ENCODE assay signal across 18 mouse cellular contexts in genomic region chr16:21235135-21235534, GRCm38 (mm10). TPM values are rescaled to one million over a fixed set of nuclear protein-coding genes. Genes with fewer than 3 reads are reported as not detected.
DNase-seq lines count a peak whose midpoint lies in the region; ATAC-seq and TF ChIP-seq lines count a peak whose summit lies in the region.
"Had no signal": no experiment of that assay in that cellular context is flagged by ENCODE, and none has a peak within 500 bp of the region (broad histone marks: within the 10 kb centered on the region; RNA-seq: fewer than 3 reads in every experiment).

No protein-coding gene starts in this region.

- no peak overlapping the region for H3K4me3 ChIP-seq in kidney, adult 2 months (ENCODE audit: insufficient read depth, low read depth, low read length)
- H3K4me3 ChIP-seq in lung, adult 2 months (replicated peaks; ENCODE audit: extremely low read depth, low read depth, low read length), result no peak overlapping the region
- H3K4me3 ChIP-seq in stomach, embryonic 15.5 days (replicated peaks), result no peak overlapping the region
- H3K4me3 ChIP-seq: forebrain, embryonic 13.5 days; gastrocnemius, adult 2 months; heart, embryonic 10.5 days; liver, embryonic 12.5 days; megakaryocyte, embryonic 14.5 days had no signal

- H3K27me3 ChIP-seq in kidney, adult 2 months (replicated peaks; ENCODE audit: control insufficient read depth, insufficient read depth, low read length), result no peaks in the 10 kb centered on the region
- no peaks in the 10 kb centered on the region for H3K27me3 ChIP-seq in stomach, embryonic 15.5 days (replicated peaks)
- H3K27me3 ChIP-seq: Patski had no signal

- no peak overlapping the region for H3K27ac ChIP-seq in kidney, adult 2 months (ENCODE audit: insufficient read depth, low read depth, low read length)
- peak overlapping the region; percentile 38; the same call in 1 of the 2 replicates for H3K27ac ChIP-seq in stomach, embryonic 15.5 days
- H3K27ac ChIP-seq: forebrain, embryonic 13.5 days; gastrocnemius, adult 2 months; heart, embryonic 10.5 days; liver, embryonic 12.5 days had no signal

- peak; percentile 52 to 59 for DNase-seq in cerebellum, postnatal 10 days
- no peak for DNase-seq in cerebellum, postnatal 4 days (ENCODE audit: low spot score in 2 of 2)
- DNase-seq in kidney, adult 2 months, result peak; percentile 80
- peak; percentile 52 for DNase-seq in lung, adult 2 months
- no peak for DNase-seq in urinary bladder, adult 18-20 months (ENCODE audit: low spot score in 2 of 2)
- no peak for DNase-seq in embryo, embryonic 10.5 days (ENCODE audit: low spot score)
- DNase-seq in spleen, postnatal 4 days (ENCODE audit: low spot score in 2 of 2), result no peak
- DNase-seq: cerebellum, adult 9-10 months; gastrocnemius, adult 2 months; heart, postnatal 4 days; layer of hippocampus, postnatal 36 days; left cerebral cortex, postnatal 4 days had no signal

- H3K9me3 ChIP-seq in stomach, embryonic 15.5 days, result no peaks in the 10 kb centered on the region
- H3K9me3 ChIP-seq: forebrain, embryonic 13.5 days; heart, embryonic 10.5 days; liver, embryonic 12.5 days had no signal

- 52% methylated on average over 8 of the region's 8 CpGs for WGBS in kidney, adult 2 months
- WGBS in lung, adult 2 months, result 59% methylated on average over 8 of the region's 8 CpGs
- 48% methylated on average over 8 of the region's 8 CpGs for WGBS in stomach, embryonic 15.5 days

- H3K36me3 ChIP-seq in kidney, adult 2 months (ENCODE audit: control insufficient read depth, insufficient read depth, low read length), result no peaks in the 10 kb centered on the region
- H3K36me3 ChIP-seq in stomach, embryonic 15.5 days, result no peaks in the 10 kb centered on the region
- H3K36me3 ChIP-seq: heart, embryonic 10.5 days; liver, embryonic 12.5 days had no signal

- peak; percentile 72; the same call in 1 of the 2 replicates for ATAC-seq in stomach, embryonic 15.5 days (ENCODE audit: insufficient read depth, low FRiP score, low read depth)
- ATAC-seq: forebrain, embryonic 13.5 days; liver, embryonic 12.5 days; Patski had no signal

- TF ChIP-seq CTCF in kidney, adult 2 months (conservative IDR thresholded peaks at IDR 0.05; ENCODE audit: insufficient read depth, insufficient read length, low read depth, low read length), result no peak
- TF ChIP-seq CTCF in lung, adult 2 months (IDR thresholded peaks at IDR 0.05; ENCODE audit: insufficient read depth, low read length), result no peak

- no peak for TF ChIP-seq POLR2A in kidney, adult 2 months (IDR thresholded peaks at IDR 0.05; ENCODE audit: low read depth, low read length)
- no peak for TF ChIP-seq POLR2A in lung, adult 2 months (IDR thresholded peaks at IDR 0.05; ENCODE audit: borderline replicate concordance, extremely low read depth, low read depth, low read length)

- no peak overlapping the region for H3K4me2 ChIP-seq in stomach, embryonic 15.5 days
- H3K4me2 ChIP-seq: forebrain, embryonic 13.5 days; liver, embryonic 12.5 days had no signal

- no peak overlapping the region for H3K9ac ChIP-seq in stomach, embryonic 15.5 days
- H3K9ac ChIP-seq: forebrain, embryonic 13.5 days; liver, embryonic 12.5 days had no signal

- H3K4me1 ChIP-seq in kidney, adult 2 months (ENCODE audit: control insufficient read depth, insufficient read depth, low read length), result 0 out of 2 replicates have a peak, but pooled peaks cover 4% of the 10 kb centered on the region
- 0 out of 2 replicates have a peak, but pooled peaks cover 3% of the 10 kb centered on the region for H3K4me1 ChIP-seq in lung, adult 2 months (ENCODE audit: control insufficient read depth, insufficient read depth, low read length)
- peaks cover 27% of the 10 kb centered on the region for H3K4me1 ChIP-seq in stomach, embryonic 15.5 days

RNA-seq across cellular contexts. Expression of gene Ephb3, which starts 30.6 kb away (rescaled TPM):
- polyA plus RNA-seq in kidney, adult 2 months (2012; rRNA removed), result 5.5 and 6.8 TPM in 2 replicates
- 43.9 and 50.5 TPM in 2 replicates for polyA plus RNA-seq in lung, adult 2 months (2012; rRNA removed)
- 20.4 and 21.8 TPM in 2 replicates for polyA plus RNA-seq in stomach, embryonic 15.5 days (2015; fragmentation: Nextera tagmentation; extraction: Ambion mirVana)

Comparison
In these comparisons a context has a peak if more than half of its experiments do, and no peak if none do; other contexts are left out.
1. DNase-seq: peak in cerebellum, postnatal 10 days (2 of 2), kidney, adult 2 months (single experiment) and lung, adult 2 months (single experiment); none in cerebellum, postnatal 4 days (0 of 2), urinary bladder, adult 18-20 months (0 of 2), embryo, embryonic 10.5 days (single experiment) and spleen, postnatal 4 days (0 of 2).